Mouse (Mus musculus) gastrocnemius, postnatal 36 days (tissue): ENCODE data around the gene Chgb. TPM values are rescaled to one million over a fixed set of nuclear protein-coding genes. Genes with fewer than 3 reads are reported as not detected.

ENCODE experiments used
- DNase-seq, 2 experiments: peaks; one replicate each; pipeline ENCODE4 v3.0.0; 2022
- intact Hi-C: fragments of 180-260 bp; cut with DNase I; formaldehyde crosslinking; loops from one replicate; pipeline ENCODE4 v1.15.1; 2025
- long read RNA-seq, 2 experiments: library from polyadenylated mRNA; stranded (forward); transcript quantifications; one replicate each; pipeline ENCODE4 v2.0.0; 2021
- total RNA-seq, 2 experiments: library from RNA; stranded (reverse); gene quantifications; 2 replicates each; pipeline ENCODE4 v1.2.3; 2021

The Chgb gene
- under 1 TPM; 0.10 to 0.18 TPM for total RNA-seq
- long read RNA-seq, experiment 1, result 0 reads
- long read RNA-seq, experiment 2, result 0 reads

GRCm38 (mm10) chr2:132780978-132781377 is at the start of gene Chgb:
TSS of gene Chgb (plus strand) at chr2:132781278.
- intact Hi-C loops, result no loop called here
- no peak for DNase-seq

DNA sequence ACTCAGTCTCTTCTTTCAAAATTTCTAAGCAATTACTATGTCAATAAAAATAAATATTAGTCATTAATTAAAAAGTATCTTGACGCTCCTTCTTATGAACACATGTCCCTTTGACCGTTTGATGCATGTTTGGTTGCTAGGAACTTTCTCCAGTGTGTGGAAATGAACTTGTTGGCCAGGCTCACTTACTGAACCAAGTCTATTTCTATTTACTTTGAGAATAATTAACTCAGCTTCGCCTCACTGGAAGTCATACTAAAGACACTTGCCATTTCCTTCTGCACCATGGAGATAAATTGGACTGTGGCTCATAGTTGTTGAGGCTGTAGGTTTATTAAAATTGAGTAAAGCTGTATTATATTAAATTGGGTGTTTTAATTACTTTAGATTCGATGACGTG is 48.1 kb upstream of the Chgb start:
- DNase-seq, result no peak
- intact Hi-C loops, result no loop called here

- DNase-seq, result no peak
- intact Hi-C loops, result no loop called here
Measured at GRCm38 (mm10) chr2:132733603-132734573, 47.2 kb upstream of the Chgb start.

- intact Hi-C loops, result no loop called here
Measured at GRCm38 (mm10) chr2:132738816-132739432, 42.2 kb upstream of the Chgb start.

DNA sequence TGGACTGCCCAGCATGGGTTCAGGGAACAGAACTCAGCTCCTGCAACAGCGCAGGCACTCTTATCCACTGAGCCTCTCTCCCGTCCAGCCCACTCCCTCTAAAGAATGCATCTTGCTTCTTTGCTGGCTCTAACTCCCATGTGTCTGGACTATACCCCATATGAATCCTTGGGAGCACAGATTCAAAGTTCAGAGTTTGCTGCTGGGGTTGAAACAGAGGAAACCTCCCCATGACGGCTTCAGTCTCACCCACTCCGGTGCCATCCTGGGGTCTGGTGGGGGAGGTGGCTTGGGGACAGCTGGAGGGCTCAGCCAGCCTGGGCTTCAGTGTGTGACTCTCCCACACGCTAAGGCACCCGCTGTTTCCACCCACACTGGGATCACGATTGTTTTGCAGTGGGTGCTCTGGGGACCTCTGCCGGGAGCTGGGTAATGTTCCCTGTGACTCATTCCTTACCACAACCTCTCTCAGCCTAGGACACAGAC is 39.2 kb upstream of the Chgb start:
- intact Hi-C loops, result no loop called here
- DNase-seq, result no peak

More at GRCm38 (mm10) chr2:132738816-132739432, 42.2 kb upstream of the Chgb start:
- no peak for DNase-seq

GRCm38 (mm10) chr2:132744866-132745265 is 36.2 kb upstream of the Chgb start:
- DNase-seq, result peak; percentile 25 to 29
- intact Hi-C loops, result no loop called here

- DNase-seq, result no peak
- intact Hi-C loops, result no loop called here
Measured at GRCm38 (mm10) chr2:132746108-132746507, 35.0 kb upstream of the Chgb start.

GRCm38 (mm10) chr2:132750726-132751125 is 30.4 kb upstream of the Chgb start:
- DNase-seq, result no peak
- intact Hi-C loops, result no loop called here

DNA sequence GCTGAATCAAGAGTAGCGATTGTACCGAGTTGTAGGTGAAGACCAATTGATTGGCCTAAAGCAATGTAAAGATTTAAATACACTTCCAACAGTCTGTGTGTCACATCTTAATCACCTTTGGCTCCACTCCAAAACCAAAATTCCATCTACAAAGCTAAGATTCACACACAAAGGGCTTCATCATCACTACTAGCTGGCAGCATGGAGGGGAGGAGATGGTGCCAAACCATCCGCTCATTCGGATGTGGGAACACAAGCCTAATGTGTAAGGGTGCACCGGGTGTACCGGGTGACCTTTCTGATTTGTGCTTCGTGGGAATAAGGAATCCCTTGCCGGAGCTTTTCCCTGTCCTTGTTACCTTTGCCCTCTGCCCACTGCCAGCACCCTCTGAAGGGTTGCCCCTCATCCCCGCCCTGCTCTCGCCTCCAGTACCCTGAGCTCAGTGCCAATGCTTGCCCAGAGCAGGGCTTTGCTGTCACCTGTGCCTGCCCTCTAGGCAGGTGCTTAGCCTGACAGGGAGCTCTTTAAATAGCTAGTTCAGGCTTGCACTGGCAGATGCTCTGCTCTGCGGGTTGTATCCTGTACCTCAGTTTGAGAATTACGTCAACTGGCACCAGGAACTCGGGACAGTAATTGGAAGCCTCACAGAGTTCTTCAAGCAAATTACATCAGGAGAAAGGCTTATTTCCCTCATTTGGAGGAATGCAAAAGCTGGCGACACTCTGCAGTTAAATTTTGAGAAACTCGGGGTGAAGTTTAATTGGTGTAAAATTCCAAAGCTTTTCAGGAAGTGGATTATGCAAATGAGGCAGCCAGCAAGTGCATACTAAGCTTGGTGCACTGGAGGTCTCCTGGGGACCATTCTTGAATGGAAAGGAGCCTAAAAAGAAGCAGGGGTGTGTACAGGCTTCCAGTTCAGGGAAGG is 29.7 kb upstream of the Chgb start:
- DNase-seq, result no peak
- intact Hi-C loops, result no loop called here

DNA sequence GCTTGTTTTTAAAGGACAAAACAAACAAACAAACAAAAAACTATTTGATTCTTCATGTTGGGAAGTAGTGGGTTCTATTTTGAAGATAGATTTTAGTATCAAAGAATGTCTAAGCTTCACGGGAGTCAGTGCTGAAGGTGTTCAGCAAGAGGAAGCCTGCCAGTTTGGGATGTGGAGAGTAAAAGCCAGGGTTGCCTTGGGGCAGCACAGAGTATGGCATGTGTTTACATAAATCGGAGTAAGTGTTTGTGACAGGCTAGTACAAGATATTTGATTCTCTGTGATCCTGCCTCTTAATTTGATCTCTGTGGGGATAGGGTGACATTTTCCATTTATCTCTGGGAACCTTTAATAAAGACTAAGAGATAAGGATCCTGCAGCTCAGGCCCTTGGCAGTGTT is 28.7 kb upstream of the Chgb start:
- intact Hi-C loops, result no loop called here
- DNase-seq, result no peak

DNA sequence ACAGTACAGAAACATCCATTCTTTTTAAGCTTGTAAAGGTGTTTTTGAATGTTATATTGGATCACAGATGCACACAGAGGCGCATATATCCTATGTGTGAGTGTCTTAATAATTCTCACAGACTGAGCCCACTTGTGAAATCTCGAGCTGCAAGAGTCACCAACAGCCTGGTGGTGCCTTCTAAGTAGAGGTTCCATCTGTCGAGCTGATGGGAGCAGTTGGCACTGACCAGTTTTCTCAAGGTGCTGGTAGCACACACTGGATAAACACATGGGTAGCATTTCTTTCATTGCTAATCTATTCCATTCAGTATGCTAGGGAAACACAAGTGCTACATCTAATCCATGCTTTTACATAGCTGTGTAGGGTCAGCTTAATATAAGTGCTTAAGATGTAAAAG is 27.9 kb upstream of the Chgb start:
- no peak for DNase-seq
- intact Hi-C loops, result no loop called here

DNA sequence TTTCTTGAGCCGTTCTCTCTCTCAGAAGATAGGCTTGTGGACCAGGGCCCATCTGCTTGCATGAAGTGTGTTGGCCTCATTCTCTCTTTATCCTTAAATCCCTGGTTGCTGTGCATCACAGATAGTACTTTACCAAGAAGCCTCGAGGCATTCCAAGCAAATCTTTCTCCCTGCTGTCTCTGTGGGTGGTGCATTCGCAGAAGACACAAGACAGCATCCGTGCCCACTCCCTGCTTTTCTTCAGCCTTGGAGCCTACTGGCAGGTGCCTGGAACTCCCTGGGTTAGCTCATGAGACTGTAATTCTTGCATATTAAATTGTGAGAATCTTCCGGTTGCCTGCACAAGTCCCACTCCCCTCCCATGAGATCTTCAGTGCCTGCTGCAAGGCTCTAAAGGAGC is 23.2 kb upstream of the Chgb start:
- intact Hi-C loops, result no loop called here
- no peak for DNase-seq

DNA sequence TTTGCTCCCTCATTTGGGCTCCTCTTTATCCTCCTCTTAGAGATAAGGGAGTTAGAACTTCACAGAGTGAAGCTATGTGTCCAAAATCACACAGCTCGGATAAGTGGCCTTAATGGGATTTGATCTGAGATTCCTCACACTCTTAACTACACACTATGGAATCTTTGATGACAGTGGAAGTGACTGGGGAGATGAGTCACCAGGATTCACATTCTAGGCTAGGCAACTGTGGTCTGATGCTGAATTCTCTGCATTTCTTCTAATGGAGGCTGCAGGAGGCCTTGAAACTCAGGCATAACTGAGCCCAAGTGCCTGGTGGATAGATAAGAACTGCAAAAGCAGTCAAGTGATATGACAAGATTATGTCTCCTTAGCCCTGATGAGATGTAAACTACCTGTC is 10.3 kb upstream of the Chgb start:
- DNase-seq, result no peak
- intact Hi-C loops, result no loop called here

GRCm38 (mm10) chr2:132781439-132782068 is 476 bp downstream of the Chgb start:
- intact Hi-C loops, result no loop called here
- DNase-seq, result peak; percentile 68 to 72

GRCm38 (mm10) chr2:132784039-132784438 is 3.0 kb downstream of the Chgb start:
- DNase-seq, result no peak
- intact Hi-C loops, result no loop called here

- intact Hi-C loops, result no loop called here
- DNase-seq, result no peak
Measured at GRCm38 (mm10) chr2:132793441-132794203, 12.5 kb downstream of the Chgb start.

- no peak for DNase-seq
- intact Hi-C loops, result no loop called here
Measured at GRCm38 (mm10) chr2:132794204-132794586, 13.1 kb downstream of the Chgb start.

GRCm38 (mm10) chr2:132802976-132803375 is 21.9 kb downstream of the Chgb start:
- DNase-seq, result no peak
- intact Hi-C loops, result no loop called here

- DNase-seq, result peak; percentile 75 to 89
- intact Hi-C loops, result loop anchor here (5.0 kb wide), 1 partner anchor 298 kb away; no protein-coding TSS in a partner anchor
Measured at GRCm38 (mm10) chr2:132815608-132816314, 34.7 kb downstream of the Chgb start, which contains the start of the genes Trmt6 and Mcm8. TSS of gene Trmt6 (minus strand) at chr2:132816055. TSS of gene Mcm8 (plus strand) at chr2:132816141.
